Mouse (Mus musculus) lung, adult 2 months (tissue): Measurements from ENCODE around the gene Racgap1. TPM values are rescaled to one million over a fixed set of nuclear protein-coding genes. Genes with fewer than 3 reads are reported as not detected.

ENCODE experiments used
- DNase-seq: peaks from one replicate; pipeline ENCODE4 v3.0.0; 2022
- H3K4me1 ChIP-seq: fragments of 200-500 bp; 2 replicates; pipeline ENCODE4 v1.6.1; 2011; ENCODE audit warnings: low read length; ENCODE audit not compliant: control insufficient read depth, insufficient read depth
- H3K4me3 ChIP-seq: fragments of 200-500 bp; replicated peaks from 2 replicates; pipeline ENCODE3; 2011; ENCODE audit warnings: low read depth, mild to moderate bottlenecking, control low read depth, low read length; ENCODE audit errors: extremely low read depth
- CTCF ChIP-seq: fragments of 200-500 bp; IDR thresholded peaks from 2 replicates; pipeline ENCODE4 v1.5.1; 2011; ENCODE audit warnings: mild to moderate bottlenecking, low read length, control low read depth; ENCODE audit not compliant: insufficient read depth
- POLR2A ChIP-seq: fragments of 200-500 bp; IDR thresholded peaks from 2 replicates; pipeline ENCODE4 v1.6.1; 2011; ENCODE audit warnings: low read depth, mild to moderate bottlenecking, control low read depth, low read length, borderline replicate concordance; ENCODE audit errors: extremely low read depth
- WGBS: fragments of 180-500 bp; shearing (Covaris S2); methylation state at CpG from one replicate; pipeline ENCODE4 v1.1.7; 2018; 5-methylcytosine and 5-hydroxymethylcytosine counted together
- polyA plus RNA-seq: library from polyadenylated mRNA; depleted of rRNA; stranded (reverse); fragments of >200 nt; gene quantifications from 2 replicates; pipeline ENCODE4 v1.2.3, GENCODE M21; 2012; rRNA removed

Gene Racgap1
- polyA plus RNA-seq = 2.9 and 4.9 TPM in 2 replicates

DNA sequence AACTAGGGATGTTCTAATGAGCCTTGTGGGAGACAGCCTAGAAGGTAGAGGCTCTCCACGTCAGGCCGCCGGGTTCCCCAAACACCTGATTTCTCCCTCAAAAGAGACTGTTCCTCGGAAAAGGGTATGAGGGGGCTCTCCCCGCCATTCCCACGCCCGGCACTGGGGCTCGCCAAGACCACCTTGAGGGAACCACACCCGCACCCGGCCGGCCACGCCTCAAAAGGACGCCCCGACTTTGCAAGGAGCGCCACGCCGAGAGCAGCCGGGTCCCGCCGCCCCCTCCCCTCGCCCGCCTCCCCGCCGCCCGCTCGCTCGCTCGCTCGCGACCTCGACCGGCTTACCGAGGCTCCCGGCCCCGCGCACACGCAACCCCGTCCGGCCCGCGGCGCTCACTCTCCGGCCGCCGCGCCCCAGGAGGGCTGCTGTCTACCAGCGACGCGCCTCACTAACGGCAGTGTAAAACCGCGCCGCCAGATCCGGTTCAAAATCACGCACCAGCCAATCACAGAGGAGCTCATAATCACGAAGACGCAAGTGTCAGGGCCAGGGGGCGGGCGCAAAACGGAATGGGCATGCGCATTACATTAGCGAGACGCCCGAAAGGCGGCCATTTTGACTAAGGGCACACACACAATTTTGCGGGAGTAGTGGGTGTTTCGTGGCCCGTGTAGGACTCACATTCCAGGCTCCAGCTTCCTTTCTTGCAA is at the start of gene Racgap1:
Gene Racgap1, minus strand, starts transcription at position 494 of the 710 bp plus-strand sequence.
- peak; percentile 95 for DNase-seq
- Histone ChIP-seq H3K4me3 (peak within 1 kb of the TSS; percentile 66), H3K4me1 (no peaks in the 10 kb centered on the region)
- whole genome bisulfite sequencing = under 1% methylated on average over 62 of the region's 68 CpGs
- no peak for TF ChIP-seq POLR2A
- TF ChIP-seq CTCF = no peak

DNA sequence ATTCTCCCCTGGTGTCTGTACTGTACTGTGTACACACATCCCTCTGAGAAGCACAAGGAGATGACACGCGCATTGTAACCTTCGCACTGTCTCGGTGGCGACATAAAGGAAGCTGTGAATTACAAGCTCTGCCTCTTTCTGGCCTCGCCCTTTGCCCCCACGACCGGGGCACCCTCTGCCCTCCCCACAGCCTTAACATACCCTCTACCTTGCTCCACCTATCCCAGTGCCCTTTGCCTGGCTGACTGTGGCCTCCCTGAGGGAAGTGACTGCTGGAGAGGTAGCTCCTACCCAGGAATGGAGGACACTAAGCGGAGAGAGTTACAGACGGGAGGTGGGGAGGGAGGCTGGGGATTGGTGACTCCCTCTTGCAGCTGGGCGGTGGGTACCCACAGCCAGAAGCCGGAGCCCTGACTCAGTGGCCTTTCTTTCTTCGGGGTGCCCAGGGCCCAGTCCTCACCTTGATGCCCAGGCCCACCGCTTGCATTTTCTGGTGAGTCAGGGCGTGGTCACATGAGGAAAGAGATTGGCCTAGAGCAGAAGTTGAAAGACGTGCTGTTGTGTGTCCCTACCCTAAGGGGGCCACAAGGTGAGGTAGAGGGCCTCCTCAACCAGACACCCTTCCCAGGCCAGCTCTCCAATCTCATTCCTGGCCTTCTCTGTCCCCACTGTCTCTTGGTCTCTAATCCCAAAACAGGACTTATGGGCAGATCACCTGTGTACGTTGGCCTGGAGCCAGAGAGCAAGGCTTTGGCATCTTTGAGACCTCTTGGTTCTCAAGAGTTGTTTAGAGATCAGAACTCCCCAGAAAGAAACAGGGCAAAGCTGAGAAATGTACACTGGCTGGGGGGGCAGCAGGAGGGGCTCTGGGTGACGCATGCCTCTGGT is 49.0 kb upstream of the Racgap1 start:
- 87% methylated on average over 18 of the region's 18 CpGs for WGBS
- TF ChIP-seq POLR2A (no peak), CTCF (no peak)
- DNase-seq = no peak
- Histone ChIP-seq H3K4me3 (no peak overlapping the region), H3K4me1 (peaks cover 4% of the 10 kb centered on the region; the same call in 1 of the 2 replicates)

DNA sequence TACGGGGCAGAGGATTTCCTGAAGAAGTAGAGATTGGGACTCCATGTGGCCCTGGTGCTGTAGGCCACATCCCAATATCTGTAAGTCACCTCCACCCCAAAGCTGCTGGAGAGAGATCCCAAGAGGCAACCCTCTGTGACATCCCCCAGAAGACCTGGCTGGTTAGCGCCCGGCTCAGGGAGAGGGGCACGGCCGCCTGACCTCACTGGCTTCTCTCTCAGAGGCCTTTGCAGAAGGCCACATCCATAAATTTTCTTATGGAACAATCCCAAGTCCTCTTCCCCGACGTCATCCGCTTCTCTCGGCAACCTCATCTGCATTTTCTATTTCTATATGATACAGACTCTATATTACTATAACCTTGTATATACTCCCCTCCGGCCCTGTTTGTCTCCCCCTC is 48.3 kb upstream of the Racgap1 start:
- DNase-seq = no peak
- TF ChIP-seq POLR2A (no peak), CTCF (no peak)
- peaks cover 4% of the 10 kb centered on the region; the same call in 1 of the 2 replicates for H3K4me1 ChIP-seq
- no peak overlapping the region for H3K4me3 ChIP-seq
- WGBS = 86% methylated on average over 10 of the region's 10 CpGs

DNA sequence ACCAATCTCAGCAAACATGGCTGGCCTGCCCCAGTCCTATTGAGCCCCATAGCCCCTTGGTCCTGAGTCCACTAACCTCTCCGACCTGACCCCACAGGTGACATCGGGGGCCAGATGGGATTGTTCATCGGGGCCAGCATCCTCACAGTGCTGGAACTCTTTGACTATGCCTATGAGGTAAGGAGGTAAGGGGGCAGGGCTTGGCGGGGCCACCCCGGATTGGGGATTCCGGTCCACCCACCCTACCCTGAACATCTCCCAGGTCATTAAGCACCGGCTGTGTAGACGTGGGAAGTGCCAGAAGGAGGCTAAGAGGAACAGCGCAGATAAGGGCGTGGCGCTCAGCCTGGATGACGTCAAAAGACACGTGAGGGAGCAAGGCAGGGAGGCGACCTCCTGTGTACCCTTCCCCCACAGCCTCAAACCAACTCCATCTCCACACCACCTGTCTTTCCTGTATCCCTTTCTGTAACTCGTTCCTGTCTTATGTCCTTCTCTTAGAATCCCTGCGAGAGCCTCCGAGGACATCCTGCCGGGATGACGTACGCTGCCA is 47.2 kb upstream of the Racgap1 start:
- peaks cover 4% of the 10 kb centered on the region; the same call in 1 of the 2 replicates for H3K4me1 ChIP-seq
- DNase-seq = no peak
- no peak for TF ChIP-seq POLR2A
- TF ChIP-seq CTCF = no peak
- H3K4me3 ChIP-seq = no peak overlapping the region
- WGBS = 29% methylated on average over 20 of the region's 20 CpGs

DNA sequence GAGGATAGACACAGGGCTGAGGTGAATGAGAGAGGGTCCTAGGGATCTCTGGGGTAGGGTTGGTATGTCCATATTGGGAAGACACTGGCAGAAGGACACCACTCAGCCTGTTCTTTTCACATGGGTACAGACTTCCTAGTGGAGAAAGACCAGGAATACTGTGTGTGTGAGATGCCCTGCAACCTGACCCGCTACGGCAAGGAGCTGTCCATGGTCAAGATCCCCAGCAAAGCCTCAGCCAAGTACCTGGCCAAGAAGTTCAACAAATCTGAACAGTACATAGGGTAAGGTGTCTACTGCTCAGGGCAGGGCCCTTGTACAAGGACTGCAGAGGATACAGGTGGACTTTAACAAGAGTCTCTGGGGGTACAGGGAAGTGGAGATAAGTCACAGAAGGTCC is 45.9 kb upstream of the Racgap1 start:
- no peak overlapping the region for H3K4me3 ChIP-seq
- TF ChIP-seq POLR2A (no peak), CTCF (no peak)
- peaks cover 4% of the 10 kb centered on the region; the same call in 1 of the 2 replicates for H3K4me1 ChIP-seq
- WGBS = 33% methylated on average over 2 of the region's 2 CpGs
- DNase-seq = no peak

DNA sequence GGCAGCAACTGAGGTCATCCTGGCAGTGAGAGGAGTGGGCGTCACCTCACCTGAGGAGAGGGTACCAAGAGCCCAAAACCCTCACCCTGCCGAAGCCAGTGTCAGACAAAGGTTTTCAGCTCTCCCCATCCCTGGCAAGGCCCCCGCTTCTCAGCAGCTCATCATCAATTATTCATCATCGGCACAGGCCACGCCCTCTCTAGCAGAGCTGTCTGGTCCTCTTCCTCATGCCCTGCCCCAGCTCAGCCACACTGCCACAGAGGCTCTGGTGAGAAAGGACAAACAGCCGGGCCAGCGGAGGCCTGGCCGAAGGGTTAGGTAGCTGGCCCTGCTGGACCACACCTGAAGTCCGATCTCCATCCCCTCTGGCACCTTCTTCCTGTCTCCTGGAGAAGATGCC is 40.5 kb upstream of the Racgap1 start:
- TF ChIP-seq POLR2A (no peak), CTCF (no peak)
- no peak for DNase-seq
- Histone ChIP-seq H3K4me3 (no peak overlapping the region), H3K4me1 (no peaks in the 10 kb centered on the region)
- 43% methylated on average over 9 of the region's 9 CpGs for WGBS

DNA sequence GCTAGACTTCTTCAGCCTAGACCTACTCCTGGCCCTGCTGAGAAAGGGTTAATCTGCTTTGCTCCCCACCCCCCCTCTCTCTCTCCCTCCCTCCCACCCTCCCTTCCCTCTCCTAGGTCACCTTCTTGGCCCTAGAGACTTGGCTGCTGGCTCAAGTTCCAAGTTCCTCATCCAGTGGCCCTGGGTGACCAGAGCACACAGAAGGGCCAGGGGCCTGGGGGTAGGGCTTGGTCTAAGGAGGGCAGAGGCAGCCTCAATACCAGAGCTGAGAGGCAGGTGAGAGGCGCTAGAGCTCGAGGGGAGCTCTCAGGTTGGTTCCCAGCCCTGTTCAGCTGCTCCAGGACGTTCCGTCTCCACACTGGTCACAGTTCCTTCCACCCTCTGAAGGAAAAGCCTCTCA is 39.5 kb upstream of the Racgap1 start:
- TF ChIP-seq POLR2A (no peak), CTCF (no peak)
- Histone ChIP-seq H3K4me1 (no peaks in the 10 kb centered on the region), H3K4me3 (no peak overlapping the region)
- 31% methylated on average over 4 of the region's 4 CpGs for WGBS
- no peak for DNase-seq

DNA sequence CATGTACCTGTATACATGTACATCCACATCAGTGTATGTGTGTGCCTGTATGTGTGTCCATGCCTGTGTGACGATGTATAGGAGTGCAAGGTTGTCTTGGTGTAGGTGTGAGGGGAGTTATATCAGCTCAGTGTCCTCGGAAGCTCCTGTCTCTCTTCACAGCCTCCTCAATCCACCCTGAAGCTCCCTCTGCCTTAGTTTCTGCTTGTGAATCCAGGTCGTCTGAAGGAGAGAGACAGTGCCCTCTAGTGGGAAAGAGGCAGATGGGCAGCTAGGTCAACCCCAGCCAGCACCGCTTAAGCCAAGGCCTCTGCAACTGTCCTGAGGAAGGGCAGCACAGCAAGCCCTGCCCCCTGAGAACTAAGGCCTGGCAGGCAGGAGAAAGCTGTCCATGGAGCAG is 37.3 kb upstream of the Racgap1 start:
- Histone ChIP-seq H3K4me3 (no peak overlapping the region), H3K4me1 (no peaks in the 10 kb centered on the region)
- WGBS = 6% methylated on average over 4 of the region's 4 CpGs
- peak; percentile 96 for TF ChIP-seq CTCF
- TF ChIP-seq POLR2A = no peak
- DNase-seq = peak; percentile 36

DNA sequence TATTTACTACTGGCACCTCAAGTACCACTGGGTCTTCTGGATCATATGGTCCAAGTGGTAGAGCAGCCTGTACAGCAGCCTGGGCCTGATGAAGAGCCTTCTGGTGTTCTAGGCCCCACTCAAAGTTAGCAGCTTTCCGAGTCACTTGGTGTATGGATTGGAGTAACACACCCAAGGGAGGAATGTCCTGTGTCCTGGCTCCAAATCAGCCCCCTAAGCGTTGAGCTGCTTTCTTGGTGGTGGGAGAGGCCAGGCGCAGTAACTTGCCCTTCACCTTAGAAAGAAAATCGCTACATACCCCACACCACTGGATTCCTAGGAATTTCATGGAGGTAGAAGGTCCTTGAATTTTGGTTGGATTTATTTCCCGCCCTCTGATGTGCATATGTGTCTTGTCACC is 32.7 kb upstream of the Racgap1 start:
- no peak overlapping the region for H3K4me3 ChIP-seq
- WGBS = 93% methylated on average over 5 of the region's 5 CpGs
- no peak for DNase-seq
- no peak for TF ChIP-seq POLR2A
- no peak for TF ChIP-seq CTCF
- no peaks in the 10 kb centered on the region for H3K4me1 ChIP-seq
